Mouse (Mus musculus) lung, embryonic 15.5 days (tissue): ENCODE data around the gene Ttc6. TPM values are rescaled to one million over a fixed set of nuclear protein-coding genes. Genes with fewer than 3 reads are reported as not detected.
A peak's percentile ranks its signal among the peaks of the same experiment; 100 is the strongest.

Experiments
- ATAC-seq: fragments of 200-750 bp; cut with Nextera tagmentation; 2 replicates; pipeline ENCODE4 v1.8.0; 2017; ENCODE audit warnings: moderate number of reproducible peaks, borderline replicate concordance; ENCODE audit not compliant: low FRiP score, low TSS enrichment; ENCODE audit errors: extremely low read depth
- H3K27ac ChIP-seq: fragments of 300-500 bp; sonication (generic); 2 replicates; pipeline ENCODE4 v1.5.1; 2015; ENCODE audit warnings: moderate library complexity, mild to moderate bottlenecking, inconsistent platforms
- H3K27me3 ChIP-seq: fragments of 300-500 bp; sonication (generic); 2 replicates; pipeline ENCODE4 v1.6.1; 2015; ENCODE audit warnings: inconsistent platforms
- H3K36me3 ChIP-seq: fragments of 300-500 bp; sonication (generic); 2 replicates; pipeline ENCODE4 v1.6.1; 2015; ENCODE audit warnings: inconsistent platforms
- H3K4me1 ChIP-seq: fragments of 300-500 bp; sonication (generic); 2 replicates; pipeline ENCODE4 v1.6.1; 2015; ENCODE audit warnings: inconsistent platforms
- H3K4me2 ChIP-seq: fragments of 300-500 bp; sonication (generic); 2 replicates; pipeline ENCODE4 v1.6.1; 2015; ENCODE audit warnings: inconsistent platforms, mild to moderate bottlenecking, moderate library complexity
- H3K4me3 ChIP-seq: fragments of 300-500 bp; sonication (generic); 2 replicates; pipeline ENCODE4 v1.5.1; 2015; ENCODE audit warnings: mild to moderate bottlenecking, inconsistent platforms
- H3K9ac ChIP-seq: fragments of 300-500 bp; sonication (generic); 2 replicates; pipeline ENCODE4 v1.6.1; 2015; ENCODE audit warnings: inconsistent platforms
- H3K9me3 ChIP-seq: fragments of 300-500 bp; sonication (generic); 2 replicates; pipeline ENCODE4 v1.6.1; 2016; ENCODE audit warnings: inconsistent platforms
- WGBS: fragments of 180-500 bp; shearing (Covaris S2); methylation state at CpG from one replicate; pipeline ENCODE4 v1.1.7; 2015; 5-methylcytosine and 5-hydroxymethylcytosine counted together
- polyA plus RNA-seq: library from polyadenylated mRNA; unstranded; fragments of >200 nt; fragmentation: Nextera tagmentation; extraction: Ambion mirVana; gene quantifications from 2 replicates; pipeline ENCODE4 v1.2.1, GENCODE M21; 2015

Gene Ttc6
- 5.9 and 7.4 TPM in 2 replicates for polyA plus RNA-seq

DNA sequence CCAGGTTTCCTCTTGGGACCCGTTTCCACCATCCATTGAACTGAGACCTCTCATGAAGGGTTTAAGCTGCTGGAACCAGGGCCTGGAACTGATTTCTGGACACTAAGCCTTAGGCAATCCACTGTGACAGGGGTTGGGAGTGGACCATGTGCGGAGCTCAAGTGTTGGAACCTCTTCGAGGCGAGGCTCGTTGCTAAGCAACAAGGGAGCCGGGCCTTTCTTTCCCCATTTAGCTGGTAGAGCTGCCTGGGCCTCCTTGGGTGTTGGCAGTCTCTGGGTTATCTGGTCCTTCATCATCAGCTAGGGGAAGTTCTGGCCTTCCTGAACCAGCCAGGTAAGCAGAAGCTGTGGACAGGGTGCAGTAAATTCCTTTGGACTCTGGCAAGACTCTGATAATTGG lies at the start of gene Ttc6:
Gene Ttc6, plus strand, starts transcription at position 205 of the 400 bp plus-strand sequence.
- ATAC-seq = no peak
- H3K27ac ChIP-seq = no peak within 1 kb of the TSS
- no peaks in the 10 kb centered on the region for H3K4me1 ChIP-seq
- H3K36me3 ChIP-seq = no peaks in the 10 kb centered on the region
- WGBS = 62% methylated on average over 6 of the region's 6 CpGs
- no peak within 1 kb of the TSS for H3K9ac ChIP-seq
- no peak within 1 kb of the TSS for H3K4me2 ChIP-seq
- no peaks in the 10 kb centered on the region for H3K27me3 ChIP-seq
- no peak within 1 kb of the TSS for H3K4me3 ChIP-seq
- H3K9me3 ChIP-seq = no peaks in the 10 kb centered on the region

DNA sequence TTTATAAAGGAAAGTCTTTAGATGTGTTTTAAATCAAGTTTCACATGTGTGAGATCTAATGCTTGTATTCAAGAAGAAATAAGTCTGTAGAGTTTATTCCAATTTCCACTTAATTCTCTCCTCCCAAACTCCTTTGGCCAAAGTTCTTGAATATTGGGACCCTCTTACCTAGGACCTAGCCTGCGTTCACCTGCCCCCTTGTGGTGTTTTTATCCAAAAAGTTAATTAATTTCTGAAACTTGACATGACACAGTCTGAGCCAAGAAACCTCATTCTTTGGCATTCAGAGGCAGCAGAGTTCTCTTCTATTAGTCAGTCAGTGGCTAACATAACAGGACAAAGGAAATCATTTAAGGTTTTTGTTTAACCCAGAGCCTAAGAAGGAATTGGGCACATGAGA lies 49.4 kb upstream of the Ttc6 start:
- Histone ChIP-seq H3K4me1 (0 out of 2 replicates have a peak, but pooled peaks cover 4% of the 10 kb centered on the region), H3K27ac (no peak overlapping the region), H3K4me3 (no peak overlapping the region), H3K36me3 (no peaks in the 10 kb centered on the region), H3K9me3 (no peaks in the 10 kb centered on the region), H3K4me2 (no peak overlapping the region), H3K9ac (no peak overlapping the region), H3K27me3 (no peaks in the 10 kb centered on the region)
- no peak for ATAC-seq
- 51% methylated on average over 1 of the region's 1 CpGs for WGBS

DNA sequence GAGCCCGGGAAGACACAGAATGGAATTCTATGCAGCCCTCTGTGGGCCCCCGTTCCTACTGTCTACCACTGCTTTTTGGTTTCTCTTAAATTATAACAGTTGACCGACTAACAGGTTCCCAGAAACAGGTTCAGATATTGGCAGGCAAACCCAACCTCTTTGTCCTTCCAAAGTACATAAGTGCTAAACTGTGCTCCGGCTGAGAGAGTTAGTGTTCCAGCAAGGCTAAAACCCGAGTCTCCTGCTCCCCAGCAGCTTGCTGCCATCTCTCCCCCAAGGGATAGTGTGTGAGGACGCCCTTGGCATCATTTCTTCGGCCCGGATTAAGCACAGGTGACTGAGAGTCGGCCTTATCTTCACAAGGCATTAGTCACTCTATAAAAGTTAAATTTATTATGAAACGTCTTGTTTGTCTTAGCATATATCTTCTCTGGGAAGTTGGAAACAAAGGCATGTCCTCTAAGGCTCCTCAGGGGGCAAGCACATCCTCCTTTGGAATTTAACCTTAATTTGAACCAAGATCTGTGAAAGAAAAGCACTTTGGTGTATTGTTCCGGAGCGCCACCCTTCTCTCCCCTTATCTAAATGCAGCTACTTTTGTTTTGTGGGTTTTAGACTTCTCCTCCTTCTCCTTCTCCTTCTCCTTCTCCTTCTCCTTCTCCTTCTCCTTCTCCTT lies 48.1 kb upstream of the Ttc6 start:
- Histone ChIP-seq H3K36me3 (no peaks in the 10 kb centered on the region), H3K27ac (peak overlapping the region; percentile 55; the same call in 1 of the 2 replicates)

DNA sequence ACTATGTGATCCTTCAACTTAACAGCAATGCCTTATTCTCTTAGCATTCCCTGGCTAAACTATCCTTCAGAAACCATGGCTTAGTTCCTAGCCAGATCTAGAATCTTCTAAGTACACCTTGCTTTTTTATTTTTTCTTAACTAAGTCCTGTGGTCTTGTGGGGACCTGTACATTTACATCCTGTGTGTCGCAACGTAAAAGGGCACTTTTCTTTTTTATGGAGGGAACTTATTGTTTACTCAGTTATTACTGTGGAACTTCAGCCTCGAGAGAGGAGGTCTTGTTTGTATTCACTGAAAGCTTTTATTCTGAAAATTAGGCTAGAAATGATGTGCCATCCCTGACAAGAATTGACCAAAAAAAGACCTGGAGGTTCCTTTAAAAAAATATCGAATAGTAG lies 35.6 kb upstream of the Ttc6 start:
- Histone ChIP-seq H3K4me1 (no peaks in the 10 kb centered on the region), H3K4me2 (no peak overlapping the region), H3K9me3 (no peaks in the 10 kb centered on the region), H3K27me3 (peaks cover 31% of the 10 kb centered on the region), H3K9ac (no peak overlapping the region), H3K36me3 (no peaks in the 10 kb centered on the region), H3K27ac (peak overlapping the region; percentile 11; the same call in 1 of the 2 replicates), H3K4me3 (no peak overlapping the region)
- 50% methylated on average over 4 of the region's 4 CpGs for WGBS
- no peak for ATAC-seq

More for the DNA sequence above, 48.1 kb upstream of the Ttc6 start:
- no peak overlapping the region for H3K4me2 ChIP-seq
- no peak for ATAC-seq
- 0 out of 2 replicates have a peak, but pooled peaks cover 4% of the 10 kb centered on the region for H3K4me1 ChIP-seq
- H3K9me3 ChIP-seq = no peaks in the 10 kb centered on the region
- no peaks in the 10 kb centered on the region for H3K27me3 ChIP-seq
- H3K9ac ChIP-seq = no peak overlapping the region
- 26% methylated on average over 12 of the region's 12 CpGs for WGBS
- H3K4me3 ChIP-seq = no peak overlapping the region

DNA sequence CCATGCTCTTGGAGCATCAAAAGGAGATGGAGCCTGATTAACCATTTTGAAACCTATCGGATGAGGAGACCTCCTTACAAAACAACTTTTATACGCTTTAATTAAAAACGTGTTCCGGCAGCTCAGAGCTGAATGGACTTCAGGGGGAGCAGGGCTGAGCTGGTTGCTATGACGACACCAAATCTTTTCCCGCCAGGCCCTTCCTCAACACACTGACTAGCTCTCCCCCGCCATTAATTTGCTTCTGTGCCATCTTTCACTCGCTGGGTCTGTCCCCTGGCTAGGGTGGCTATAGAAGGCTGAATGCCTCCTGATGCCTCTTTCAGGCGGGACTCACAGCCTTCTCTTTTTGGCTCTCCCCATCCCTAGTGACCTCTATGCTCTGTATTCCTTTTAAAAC lies 33.4 kb upstream of the Ttc6 start:
- Histone ChIP-seq H3K9me3 (no peaks in the 10 kb centered on the region), H3K27ac (no peak overlapping the region), H3K4me3 (no peak overlapping the region), H3K4me1 (peaks cover 5% of the 10 kb centered on the region; the same call in 1 of the 2 replicates), H3K4me2 (no peak overlapping the region), H3K36me3 (no peaks in the 10 kb centered on the region), H3K27me3 (peaks cover 52% of the 10 kb centered on the region), H3K9ac (no peak overlapping the region)
- no peak for ATAC-seq
- WGBS = 22% methylated on average over 9 of the region's 9 CpGs

DNA sequence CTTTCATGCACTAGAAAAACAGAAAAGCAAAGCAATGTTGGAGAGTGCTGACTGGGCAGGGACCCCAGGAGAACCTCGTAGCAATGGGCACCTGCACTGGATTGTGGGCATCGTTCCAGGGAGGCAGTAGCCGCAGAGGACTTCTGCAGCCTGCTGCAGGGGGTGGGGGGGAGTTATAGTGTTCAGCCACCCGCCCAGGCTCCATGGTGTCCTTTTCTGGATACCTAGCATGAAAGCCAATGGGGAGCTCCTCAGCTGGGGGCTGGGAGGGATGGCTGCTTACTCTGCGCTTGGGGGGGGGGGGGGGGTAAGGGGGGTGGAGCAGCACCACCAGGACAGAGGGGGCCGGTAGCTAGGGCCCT lies 29.4 kb upstream of the Ttc6 start:
- no peaks in the 10 kb centered on the region for H3K36me3 ChIP-seq
- H3K9me3 ChIP-seq = no peaks in the 10 kb centered on the region
- no peak overlapping the region for H3K4me3 ChIP-seq
- peaks cover 5% of the 10 kb centered on the region; the same call in 1 of the 2 replicates for H3K4me1 ChIP-seq
- 1% methylated on average over 5 of the region's 6 CpGs for WGBS
- peaks cover 84% of the 10 kb centered on the region for H3K27me3 ChIP-seq
- ATAC-seq = no peak
- peak overlapping the region; percentile 95 for H3K27ac ChIP-seq
- peak overlapping the region; percentile 44 for H3K4me2 ChIP-seq
- H3K9ac ChIP-seq = no peak overlapping the region

DNA sequence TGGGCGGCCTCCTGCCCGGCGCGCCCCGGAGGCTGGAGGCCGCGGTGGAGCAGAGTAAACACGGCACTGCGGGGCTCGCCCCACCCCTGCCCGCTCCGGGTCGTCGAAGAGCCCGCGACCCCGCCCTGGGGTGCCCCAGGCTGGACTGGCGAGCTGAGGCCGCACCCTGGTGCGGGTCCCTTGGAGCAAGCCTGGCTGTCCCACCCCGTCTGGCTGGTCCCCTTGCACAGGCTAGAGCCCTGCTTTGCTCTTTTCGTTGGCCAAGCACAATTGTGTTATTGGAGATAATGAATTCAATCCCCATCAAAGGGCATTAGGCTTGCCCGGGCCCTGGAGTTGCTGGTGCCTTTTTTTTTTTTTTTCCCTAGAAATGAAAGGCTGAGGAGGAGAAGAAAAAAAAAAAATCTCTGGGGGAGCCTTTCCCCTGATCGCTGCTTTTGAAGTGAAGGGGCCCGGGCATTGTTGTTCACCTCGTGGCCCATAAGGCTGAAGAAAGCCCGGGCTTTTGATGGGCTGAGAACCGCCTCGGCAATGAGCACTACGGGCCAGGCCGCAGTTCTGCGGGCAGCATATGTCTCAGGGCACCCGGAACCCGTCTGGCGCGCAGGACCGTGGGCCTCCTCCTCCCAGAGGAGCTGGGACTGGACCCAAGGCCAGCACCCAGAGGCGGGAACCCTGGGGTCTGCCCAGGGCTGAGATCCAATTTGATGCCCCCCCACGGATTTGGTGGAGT lies 28.9 kb upstream of the Ttc6 start:
- Histone ChIP-seq H3K27me3 (peaks cover 83% of the 10 kb centered on the region), H3K9me3 (no peaks in the 10 kb centered on the region), H3K27ac (peak overlapping the region; percentile 95), H3K36me3 (no peaks in the 10 kb centered on the region), H3K9ac (peak overlapping the region; percentile 43; the same call in 1 of the 2 replicates), H3K4me1 (peaks cover 5% of the 10 kb centered on the region; the same call in 1 of the 2 replicates), H3K4me2 (peak overlapping the region; percentile 44), H3K4me3 (peak overlapping the region; percentile 5; the same call in 1 of the 2 replicates)
- 2% methylated on average over 36 of the region's 39 CpGs for WGBS
- peak; percentile 88 for ATAC-seq

DNA sequence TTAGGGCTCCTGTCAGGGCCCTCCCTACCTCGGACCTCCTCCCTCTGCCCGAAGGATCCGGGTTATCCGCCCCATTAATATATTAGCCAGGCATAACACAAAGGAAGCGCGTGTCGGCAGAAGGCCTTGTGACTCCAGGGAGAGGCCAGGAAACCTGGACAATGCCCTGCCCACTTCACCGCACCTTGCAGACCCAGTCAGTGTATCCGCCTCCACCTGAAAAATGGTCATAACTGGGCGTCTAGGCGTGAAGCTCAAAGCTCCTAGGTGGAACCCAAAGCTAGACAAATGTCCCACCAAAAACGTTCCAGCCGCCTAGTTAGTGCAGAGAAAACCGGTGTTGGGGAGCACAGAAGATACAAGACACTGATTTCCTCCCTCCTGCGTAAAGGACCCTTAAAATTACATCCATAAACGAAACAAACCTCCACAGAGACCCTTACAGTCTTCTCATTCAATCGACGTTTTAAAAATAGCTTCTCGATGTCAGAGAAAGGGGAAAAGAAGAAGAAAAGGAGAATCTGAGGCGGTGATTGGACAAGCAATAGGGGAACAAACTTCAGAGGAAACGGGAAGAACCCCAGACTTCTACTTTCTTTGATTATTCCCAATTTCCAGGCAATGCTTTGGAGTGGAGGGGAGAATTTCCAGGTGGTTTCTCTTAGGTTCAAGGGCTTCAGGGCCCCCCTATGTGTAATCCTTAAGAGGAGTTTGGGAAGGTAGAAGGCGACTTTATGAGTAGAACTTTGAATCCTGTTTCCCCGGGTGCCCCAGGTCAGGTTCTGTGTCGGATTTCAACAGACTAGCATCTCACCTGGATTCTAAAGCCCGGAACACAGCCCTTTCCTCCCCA lies 27.6 kb upstream of the Ttc6 start:
- H3K27ac ChIP-seq = peak overlapping the region; percentile 95
- peaks cover 79% of the 10 kb centered on the region for H3K27me3 ChIP-seq
- no peak for ATAC-seq
- H3K4me3 ChIP-seq = no peak overlapping the region
- peaks cover 5% of the 10 kb centered on the region; the same call in 1 of the 2 replicates for H3K4me1 ChIP-seq
- H3K36me3 ChIP-seq = no peaks in the 10 kb centered on the region
- H3K4me2 ChIP-seq = peak overlapping the region; percentile 44
- H3K9ac ChIP-seq = peak overlapping the region; percentile 20; the same call in 1 of the 2 replicates
- no peaks in the 10 kb centered on the region for H3K9me3 ChIP-seq
- 2% methylated on average over 25 of the region's 25 CpGs for WGBS

DNA sequence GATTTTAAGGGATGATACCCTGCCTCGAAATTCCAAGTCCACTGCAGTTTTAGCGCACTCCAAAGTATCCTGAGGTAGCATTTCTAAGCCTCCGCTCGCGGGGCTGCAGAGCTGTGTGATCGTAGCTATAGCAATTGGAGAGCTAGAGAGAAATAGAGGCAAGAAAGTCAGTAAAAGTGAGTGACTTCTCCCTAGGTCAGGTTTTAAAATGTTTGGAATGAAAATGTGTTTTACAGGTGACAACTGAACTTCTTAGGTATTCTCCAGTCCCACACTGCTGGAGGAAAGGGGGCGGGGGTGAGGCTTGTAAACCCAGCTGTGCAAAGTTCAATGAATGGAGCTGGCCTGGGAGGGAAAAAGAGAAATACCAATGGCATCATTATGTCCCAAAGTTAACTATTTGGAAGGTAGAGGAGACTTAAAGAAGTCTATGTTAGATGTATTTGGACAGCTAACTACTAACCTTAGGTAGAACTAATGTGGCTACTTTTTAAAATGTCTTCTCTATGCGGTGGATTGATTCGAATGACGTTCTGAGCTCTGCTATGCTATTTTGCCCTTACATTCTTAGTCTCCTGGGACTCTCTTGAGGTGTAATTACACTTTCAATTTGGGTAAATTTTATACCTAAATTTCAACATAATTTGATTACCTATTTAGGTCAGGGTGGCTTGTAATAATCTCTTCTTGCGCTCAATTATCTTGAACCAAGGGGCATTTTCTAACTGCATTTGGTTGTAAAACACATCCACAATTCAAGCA lies 26.8 kb upstream of the Ttc6 start:
- Histone ChIP-seq H3K9me3 (no peaks in the 10 kb centered on the region), H3K4me3 (no peak overlapping the region), H3K36me3 (no peaks in the 10 kb centered on the region), H3K4me1 (peaks cover 5% of the 10 kb centered on the region; the same call in 1 of the 2 replicates), H3K27ac (peak overlapping the region; percentile 95), H3K9ac (peak overlapping the region; percentile 20; the same call in 1 of the 2 replicates), H3K4me2 (peak overlapping the region; percentile 44), H3K27me3 (peaks cover 79% of the 10 kb centered on the region)
- WGBS = 2% methylated on average over 11 of the region's 11 CpGs
- ATAC-seq = no peak

DNA sequence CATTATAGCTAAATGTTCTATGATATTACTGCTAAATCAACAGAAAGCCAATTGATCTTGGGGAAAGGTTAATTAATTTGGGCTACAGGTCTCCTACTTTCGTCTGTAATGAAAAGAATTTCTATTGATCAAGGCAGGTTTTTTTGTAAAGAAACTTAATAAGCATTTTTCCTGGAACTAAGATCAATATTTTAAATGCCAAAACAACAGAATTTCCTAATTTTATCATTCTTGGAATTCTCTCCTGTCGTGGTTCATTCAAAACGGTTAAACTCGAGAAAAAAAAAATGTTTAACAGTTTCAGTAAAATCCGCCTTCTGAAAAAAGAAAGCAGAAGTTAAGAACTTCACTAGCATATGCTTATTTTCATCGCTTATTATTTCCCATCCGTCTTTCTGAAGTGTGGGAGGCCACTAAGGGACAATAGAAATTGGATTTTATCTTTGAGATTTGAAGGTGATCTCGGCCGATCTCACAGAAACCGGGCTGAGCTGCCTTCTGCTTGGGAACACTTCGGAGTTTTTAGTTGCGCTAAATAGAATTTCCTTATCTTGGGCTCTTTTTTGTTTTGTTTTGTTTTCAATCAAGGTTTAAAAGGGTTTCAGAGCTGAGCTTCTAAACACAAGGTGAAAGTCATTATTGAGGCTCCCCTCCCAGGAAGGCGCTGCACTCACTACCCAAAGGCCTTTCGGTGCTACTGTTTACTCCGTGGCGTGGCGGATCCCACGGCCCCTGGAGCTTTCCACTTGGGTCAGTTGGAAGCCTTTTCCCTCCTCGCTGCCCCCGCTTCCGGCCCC lies 25.9 kb upstream of the Ttc6 start:
- no peak for ATAC-seq
- Histone ChIP-seq H3K9me3 (no peaks in the 10 kb centered on the region), H3K27ac (peak overlapping the region; percentile 57), H3K4me1 (peaks cover 5% of the 10 kb centered on the region; the same call in 1 of the 2 replicates), H3K4me3 (peak overlapping the region; percentile 33), H3K4me2 (peak overlapping the region; percentile 61), H3K36me3 (no peaks in the 10 kb centered on the region), H3K9ac (peak overlapping the region; percentile 44), H3K27me3 (peaks cover 79% of the 10 kb centered on the region)
- 1% methylated on average over 21 of the region's 21 CpGs for WGBS
